Mouse (Mus musculus) heart, adult 2 months (tissue): Measurements from ENCODE around the gene Akr1b3. TPM values are rescaled to one million over a fixed set of nuclear protein-coding genes. Genes with fewer than 3 reads are reported as not detected.

ENCODE experiments used
- DNase-seq, 2 experiments: peaks; one replicate each; pipeline ENCODE4 v3.0.0; 2021
- H3K27ac ChIP-seq: fragments of 200-600 bp; 2 replicates; pipeline ENCODE4 v1.8.1; 2022
- H3K27me3 ChIP-seq: fragments of 200-500 bp; 2 replicates; pipeline ENCODE4 v1.6.1; 2012; ENCODE audit warnings: mild to moderate bottlenecking, low read length, inconsistent platforms, mixed read lengths; ENCODE audit not compliant: control insufficient read depth, insufficient read depth
- H3K36me3 ChIP-seq: fragments of 200-500 bp; 2 replicates; pipeline ENCODE4 v1.6.1; 2012; ENCODE audit warnings: low read length, inconsistent platforms; ENCODE audit not compliant: control insufficient read depth, insufficient read depth
- H3K4me1 ChIP-seq: fragments of 200-500 bp; 2 replicates; pipeline ENCODE4 v1.6.1; 2011; ENCODE audit warnings: low read length; ENCODE audit not compliant: control insufficient read depth, insufficient read depth
- H3K4me3 ChIP-seq: fragments of 200-600 bp; 2 replicates; pipeline ENCODE4 v1.8.1; 2022
- H3K79me2 ChIP-seq: fragments of 200-500 bp; replicated peaks from 2 replicates; pipeline ENCODE4 v1.6.1; 2012; ENCODE audit warnings: mild to moderate bottlenecking, inconsistent platforms, low read length, moderate library complexity, mixed read lengths; ENCODE audit not compliant: control insufficient read depth, insufficient read depth
- H3K9ac ChIP-seq: fragments of 200-500 bp; 2 replicates; pipeline ENCODE4 v1.6.1; 2012; ENCODE audit warnings: low read depth, mild to moderate bottlenecking, control low read depth, inconsistent platforms, low read length, mixed read lengths
- CTCF ChIP-seq: fragments of 200-600 bp; IDR thresholded peaks from 2 replicates; pipeline ENCODE4 v1.8.1; 2022; ENCODE audit warnings: antibody characterized with exemption, mild to moderate bottlenecking, moderate library complexity
- EP300 ChIP-seq: fragments of 200-500 bp; IDR thresholded peaks from 2 replicates; pipeline ENCODE4 v1.6.1; 2011; ENCODE audit warnings: low read depth, low read length, control low read depth; ENCODE audit not compliant: insufficient read depth
- POLR2A ChIP-seq: fragments of 200-500 bp; IDR thresholded peaks from 2 replicates; pipeline ENCODE4 v1.6.1; 2011; ENCODE audit warnings: mild to moderate bottlenecking, low read depth, low read length, control low read depth; ENCODE audit not compliant: insufficient read depth
- WGBS: fragments of 180-500 bp; shearing (Covaris S2); methylation state at CpG from one replicate; pipeline ENCODE4 v1.1.7; 2018; 5-methylcytosine and 5-hydroxymethylcytosine counted together
- intact Hi-C: fragments of 180-260 bp; cut with DNase I; formaldehyde crosslinking; loops from one replicate; pipeline ENCODE4 v1.15.1; 2025
- long read RNA-seq: library from polyadenylated mRNA; stranded (forward); transcript quantifications from one replicate; pipeline ENCODE4 v2.0.0, GENCODE M21; 2021
- polyA plus RNA-seq: library from polyadenylated mRNA; depleted of rRNA; stranded (reverse); fragments of >200 nt; gene quantifications from 2 replicates; pipeline ENCODE4 v1.2.3, GENCODE M21; 2012; rRNA removed
- total RNA-seq, 2 experiments: library from RNA; stranded (reverse); gene quantifications; 2 replicates each; pipeline ENCODE4 v1.2.3; 2021

Akr1b3 gene
- total RNA-seq (100 to 1,000 TPM; 266 to 282 TPM), polyA plus RNA-seq (352 and 459 TPM in 2 replicates)
- long read RNA-seq, full-length matches to known transcripts = 68 of 69 reads
- long read RNA-seq, partial matches to known transcripts = 1 of 69 reads
- long read RNA-seq, other reads (novel, unspliced or antisense) = 0 of 69 reads

DNA sequence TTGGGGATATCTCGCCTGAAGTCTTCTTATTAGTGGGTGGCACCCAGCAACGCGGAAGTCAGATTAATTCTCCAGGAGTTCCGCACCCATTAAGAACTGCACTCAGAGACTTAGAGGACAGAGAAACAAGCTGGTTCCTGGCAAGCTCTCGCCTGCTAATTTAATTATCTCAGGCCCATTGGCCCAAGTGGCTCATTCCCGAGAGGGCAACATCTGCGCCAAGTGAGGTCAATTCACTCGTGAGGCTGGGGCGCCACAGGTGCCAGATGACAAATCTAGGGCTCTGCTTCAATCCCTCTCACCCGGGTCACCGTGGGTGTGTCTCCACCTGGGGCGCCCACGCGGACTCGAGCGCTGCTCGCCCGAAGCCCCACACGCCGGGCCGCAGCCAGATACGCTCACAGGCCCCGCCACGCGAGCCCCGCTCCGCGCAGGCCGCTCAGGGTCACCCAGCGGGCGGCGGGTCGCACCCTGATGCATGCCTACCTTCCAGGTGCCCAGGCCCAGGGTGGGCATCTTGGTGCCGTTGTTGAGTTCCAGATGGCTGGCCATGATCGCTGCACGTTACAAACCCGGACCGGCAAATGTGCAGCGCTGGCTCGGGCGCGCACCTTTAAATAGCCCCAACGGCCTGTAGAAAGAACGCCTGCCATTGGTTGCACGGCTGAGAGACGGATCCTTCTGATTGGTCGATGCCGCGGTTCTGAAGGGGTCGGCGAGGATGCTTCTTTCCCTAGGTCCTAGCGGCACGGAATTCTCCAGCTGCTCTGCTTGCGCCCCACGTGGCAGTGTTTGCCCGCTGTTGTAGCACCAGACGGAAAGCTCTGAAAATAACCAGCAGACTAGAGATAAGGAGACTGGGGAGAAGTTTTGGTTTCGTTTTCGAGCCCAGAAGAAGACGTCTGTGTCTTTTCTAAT, at the start of gene Akr1b3:
TSS of gene Akr1b3 (minus strand) at position 625 of the 918 bp plus-strand sequence.
- Histone ChIP-seq H3K4me3 (peak within 1 kb of the TSS; percentile 83), H3K9ac (peak within 1 kb of the TSS; percentile 79), H3K27me3 (no peaks in the 10 kb centered on the region), H3K27ac (peak within 1 kb of the TSS; percentile 94), H3K4me1 (peaks cover 1% of the 10 kb centered on the region), H3K79me2 (no peaks in the 10 kb centered on the region; the same call in 1 of the 2 replicates), H3K36me3 (peaks cover 7% of the 10 kb centered on the region; the same call in 1 of the 2 replicates)
- peak; percentile 86 to 94 for DNase-seq
- WGBS = under 1% methylated on average over 60 of the region's 60 CpGs
- TF ChIP-seq EP300 (peak; percentile 86), CTCF (peak; percentile 52), POLR2A (peak; percentile 70)
- intact Hi-C loops = loop anchor here (2.0 to 5.0 kb wide), 2 partner anchors 24 to 595 kb away; partner anchors contain the start of gene Wdr91

- no peaks in the 10 kb centered on the region for H3K79me2 ChIP-seq
- H3K27me3 ChIP-seq = no peaks in the 10 kb centered on the region
- H3K36me3 ChIP-seq = no peaks in the 10 kb centered on the region
- H3K4me3 ChIP-seq = no peak overlapping the region
- no peak overlapping the region for H3K9ac ChIP-seq
- no peaks in the 10 kb centered on the region for H3K4me1 ChIP-seq
- TF ChIP-seq POLR2A = no peak
- peak; percentile 43 for TF ChIP-seq CTCF
- TF ChIP-seq EP300 = no peak
- intact Hi-C loops = no loop called here
- H3K27ac ChIP-seq = no peak overlapping the region
- DNase-seq = no peak
- 77% methylated on average over 12 of the region's 12 CpGs for WGBS
These were observed 47.2 kb upstream of the Akr1b3 start for GRCm38 (mm10) chr6:34364217-34365136.

- 77% methylated on average over 9 of the region's 9 CpGs for WGBS
- Histone ChIP-seq H3K9ac (no peak overlapping the region), H3K27me3 (no peaks in the 10 kb centered on the region), H3K4me1 (no peaks in the 10 kb centered on the region), H3K27ac (no peak overlapping the region), H3K4me3 (no peak overlapping the region), H3K36me3 (no peaks in the 10 kb centered on the region), H3K79me2 (no peaks in the 10 kb centered on the region)
- intact Hi-C loops = no loop called here
- TF ChIP-seq EP300 (no peak), CTCF (no peak), POLR2A (no peak)
- DNase-seq = no peak
These were observed 38.6 kb upstream of the Akr1b3 start for GRCm38 (mm10) chr6:34355841-34356240.

GRCm38 (mm10) chr6:34355349-34355747, 38.1 kb upstream of the Akr1b3 start:
- no peaks in the 10 kb centered on the region for H3K79me2 ChIP-seq
- no peaks in the 10 kb centered on the region for H3K27me3 ChIP-seq
- H3K36me3 ChIP-seq = no peaks in the 10 kb centered on the region
- TF ChIP-seq CTCF (peak; percentile 12; the same call in 1 of the 2 replicates), POLR2A (no peak)
- intact Hi-C loops = no loop called here
- no peak overlapping the region for H3K4me3 ChIP-seq
- H3K9ac ChIP-seq = no peak overlapping the region
- 76% methylated on average over 6 of the region's 6 CpGs for WGBS
- no peaks in the 10 kb centered on the region for H3K4me1 ChIP-seq
- no peak overlapping the region for H3K27ac ChIP-seq
- DNase-seq = no peak

DNA sequence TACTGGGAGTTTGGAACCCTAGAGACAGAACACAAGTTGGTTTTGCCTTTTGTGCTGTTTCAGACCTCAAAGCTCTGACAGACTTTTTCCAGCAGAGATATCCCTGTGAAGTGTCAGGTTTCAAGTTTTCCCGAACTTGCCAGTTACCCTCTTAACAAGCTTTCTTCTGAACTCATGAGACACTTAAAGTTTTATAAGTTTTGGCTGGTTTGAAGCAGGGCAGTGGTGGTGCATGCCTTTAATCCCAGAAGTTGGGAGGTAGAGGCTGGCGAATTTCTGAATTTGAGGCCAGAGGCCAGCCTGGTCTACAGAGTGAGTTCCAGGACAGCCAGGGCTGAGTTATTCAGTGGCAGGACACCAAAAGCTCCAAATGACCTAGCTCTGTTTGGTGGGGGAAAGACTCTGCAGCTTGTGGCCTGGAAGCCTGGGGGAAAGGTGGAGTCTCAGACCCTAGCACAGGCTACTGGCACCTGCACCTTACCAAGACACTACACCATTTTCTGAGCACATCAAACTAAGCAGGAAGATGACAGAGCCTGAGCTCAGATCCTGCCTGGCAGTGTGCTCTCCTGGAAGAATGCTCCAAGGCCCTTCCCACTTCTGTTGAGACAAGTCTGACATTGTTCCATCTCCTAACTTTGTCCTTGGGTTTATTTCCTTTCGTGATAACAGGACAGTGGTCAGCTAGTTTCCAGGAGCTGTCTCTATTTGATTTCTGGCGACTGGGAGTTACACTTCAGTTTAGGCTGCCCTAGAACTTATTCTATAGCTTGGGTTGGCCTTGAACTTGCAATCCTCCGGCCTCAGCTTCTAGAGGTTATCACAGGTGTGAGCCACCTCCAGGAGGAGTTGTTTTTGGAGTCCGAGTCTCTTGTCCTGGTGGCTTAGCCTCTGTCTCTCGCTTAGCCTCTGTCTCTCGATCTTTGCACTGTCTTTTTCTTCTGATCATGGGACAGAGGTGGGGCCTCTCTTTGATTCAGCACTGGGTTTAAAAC, 37.4 kb upstream of the Akr1b3 start:
- H3K36me3 ChIP-seq = no peaks in the 10 kb centered on the region
- H3K79me2 ChIP-seq = no peaks in the 10 kb centered on the region
- no peak for DNase-seq
- H3K27ac ChIP-seq = peak overlapping the region; percentile 23
- H3K4me1 ChIP-seq = no peaks in the 10 kb centered on the region
- intact Hi-C loops = no loop called here
- no peaks in the 10 kb centered on the region for H3K27me3 ChIP-seq
- no peak for TF ChIP-seq EP300
- TF ChIP-seq CTCF = no peak
- TF ChIP-seq POLR2A = no peak
- peak overlapping the region; percentile 23; the same call in 1 of the 2 replicates for H3K4me3 ChIP-seq
- WGBS = 56% methylated on average over 8 of the region's 8 CpGs
- no peak overlapping the region for H3K9ac ChIP-seq
